Mouse (Mus musculus) heart, postnatal 0 days (tissue): Measurements from ENCODE around the gene Zfp872.
A peak's percentile ranks its signal among the peaks of the same experiment; 100 is the strongest.

Experiments
- CTCF ChIP-seq: IDR thresholded peaks from 2 replicates; pipeline ENCODE4 v1.5.1; 2016; ENCODE audit warnings: antibody characterized with exemption, control low read depth, low read depth
- EP300 ChIP-seq: IDR thresholded peaks from 2 replicates; pipeline ENCODE4 v1.6.1; 2016; ENCODE audit warnings: antibody characterized with exemption, low read depth

GRCm38 (mm10) chr9:22143108-22144037 lies 44.5 kb upstream of the Zfp872 start:
- TF ChIP-seq CTCF (peak; percentile 95), EP300 (no peak)
